Mouse (Mus musculus): ENCODE data around the gene Ctnnd2. TPM values are rescaled to one million over a fixed set of nuclear protein-coding genes. Genes with fewer than 3 reads are reported as not detected.

Ctnnd2 gene
- polyA plus RNA-seq, 1 experiment from 2014 or later = 0.85 TPM

GRCm38 (mm10) chr15:30681939-30682338 is 509.5 kb downstream of the Ctnnd2 start:
- WGBS = 70% methylated on average over 4 of the region's 4 CpGs
- ATAC-seq (replicated peaks; ENCODE audit: low FRiP score) = no peak
- no peaks in the 10 kb centered on the region for H3K4me1 ChIP-seq (replicated peaks; ENCODE audit: control insufficient read depth, insufficient read depth, low read length)
- H3K27ac ChIP-seq (ENCODE audit: low read depth, low read length) = no peak overlapping the region
- H3K4me3 ChIP-seq (ENCODE audit: low read depth, low read length) = no peak overlapping the region
- DNase-seq (ENCODE audit: low spot score) = no peak
- H3K9ac ChIP-seq (ENCODE audit: low read depth, low read length) = no peak overlapping the region
- no peaks in the 10 kb centered on the region for H3K36me3 ChIP-seq (ENCODE audit: control insufficient read depth, insufficient read depth, low read length)
- no peaks in the 10 kb centered on the region for H3K27me3 ChIP-seq (replicated peaks; ENCODE audit: control insufficient read depth, insufficient read depth, low read length)
- H3K4me2 ChIP-seq = no peak overlapping the region
- no peaks in the 10 kb centered on the region for H3K9me3 ChIP-seq (ENCODE audit: control insufficient read depth, low read length)

- H3K4me1 ChIP-seq (replicated peaks; ENCODE audit: control insufficient read depth, insufficient read depth, low read length) = no peaks in the 10 kb centered on the region
- H3K27ac ChIP-seq (ENCODE audit: low read depth, low read length) = no peak overlapping the region
- DNase-seq (ENCODE audit: low spot score) = no peak
- H3K4me3 ChIP-seq (ENCODE audit: low read depth, low read length) = no peak overlapping the region
- no peaks in the 10 kb centered on the region for H3K27me3 ChIP-seq (replicated peaks; ENCODE audit: control insufficient read depth, insufficient read depth, low read length)
- 86% methylated on average over 14 of the region's 14 CpGs for WGBS
- no peak overlapping the region for H3K4me2 ChIP-seq
- no peak overlapping the region for H3K9ac ChIP-seq (ENCODE audit: low read depth, low read length)
- no peaks in the 10 kb centered on the region for H3K9me3 ChIP-seq (ENCODE audit: control insufficient read depth, low read length)
- H3K36me3 ChIP-seq (ENCODE audit: control insufficient read depth, insufficient read depth, low read length) = no peaks in the 10 kb centered on the region
- ATAC-seq (replicated peaks; ENCODE audit: low FRiP score) = no peak
Measured at GRCm38 (mm10) chr15:30682360-30683119, 510.1 kb downstream of the Ctnnd2 start.

GRCm38 (mm10) chr15:30686206-30687101 is 514.1 kb downstream of the Ctnnd2 start:
- Histone ChIP-seq H3K4me1 (replicated peaks; ENCODE audit: control insufficient read depth, insufficient read depth, low read length) (no peaks in the 10 kb centered on the region), H3K9ac (ENCODE audit: low read depth, low read length) (no peak overlapping the region), H3K9me3 (ENCODE audit: control insufficient read depth, low read length) (no peaks in the 10 kb centered on the region), H3K27ac (ENCODE audit: low read depth, low read length) (no peak overlapping the region), H3K36me3 (ENCODE audit: control insufficient read depth, insufficient read depth, low read length) (no peaks in the 10 kb centered on the region), H3K4me2 (no peak overlapping the region), H3K27me3 (replicated peaks; ENCODE audit: control insufficient read depth, insufficient read depth, low read length) (no peaks in the 10 kb centered on the region), H3K4me3 (ENCODE audit: low read depth, low read length) (no peak overlapping the region)
- DNase-seq (ENCODE audit: low spot score) (no peak), ATAC-seq (replicated peaks; ENCODE audit: low FRiP score) (no peak)
- 57% methylated on average over 4 of the region's 4 CpGs for WGBS

- no peak overlapping the region for H3K4me2 ChIP-seq
- DNase-seq (ENCODE audit: low spot score) (no peak), ATAC-seq (replicated peaks; ENCODE audit: low FRiP score) (no peak)
- WGBS = 84% methylated on average over 6 of the region's 6 CpGs
- H3K9me3 ChIP-seq (ENCODE audit: control insufficient read depth, low read length) = no peaks in the 10 kb centered on the region
- H3K36me3 ChIP-seq (ENCODE audit: control insufficient read depth, insufficient read depth, low read length) = no peaks in the 10 kb centered on the region
- no peaks in the 10 kb centered on the region for H3K4me1 ChIP-seq (replicated peaks; ENCODE audit: control insufficient read depth, insufficient read depth, low read length)
- H3K9ac ChIP-seq (ENCODE audit: low read depth, low read length) = no peak overlapping the region
- no peak overlapping the region for H3K27ac ChIP-seq (ENCODE audit: low read depth, low read length)
- no peaks in the 10 kb centered on the region for H3K27me3 ChIP-seq (replicated peaks; ENCODE audit: control insufficient read depth, insufficient read depth, low read length)
- H3K4me3 ChIP-seq (ENCODE audit: low read depth, low read length) = no peak overlapping the region
Measured at GRCm38 (mm10) chr15:30693754-30694205, 521.4 kb downstream of the Ctnnd2 start.

GRCm38 (mm10) chr15:30694286-30694685 is 521.9 kb downstream of the Ctnnd2 start:
- H3K4me2 ChIP-seq = no peak overlapping the region
- H3K27me3 ChIP-seq (replicated peaks; ENCODE audit: control insufficient read depth, insufficient read depth, low read length) = no peaks in the 10 kb centered on the region
- H3K36me3 ChIP-seq (ENCODE audit: control insufficient read depth, insufficient read depth, low read length) = no peaks in the 10 kb centered on the region
- DNase-seq (ENCODE audit: low spot score) (no peak), ATAC-seq (replicated peaks; ENCODE audit: low FRiP score) (no peak)
- H3K4me3 ChIP-seq (ENCODE audit: low read depth, low read length) = no peak overlapping the region
- H3K9ac ChIP-seq (ENCODE audit: low read depth, low read length) = no peak overlapping the region
- WGBS = 81% methylated on average over 1 of the region's 1 CpGs
- H3K9me3 ChIP-seq (ENCODE audit: control insufficient read depth, low read length) = no peaks in the 10 kb centered on the region
- no peaks in the 10 kb centered on the region for H3K4me1 ChIP-seq (replicated peaks; ENCODE audit: control insufficient read depth, insufficient read depth, low read length)
- H3K27ac ChIP-seq (ENCODE audit: low read depth, low read length) = no peak overlapping the region

GRCm38 (mm10) chr15:30695859-30696258 is 523.5 kb downstream of the Ctnnd2 start:
- H3K9ac ChIP-seq (ENCODE audit: low read depth, low read length) = no peak overlapping the region
- DNase-seq (ENCODE audit: low spot score) (no peak), ATAC-seq (replicated peaks; ENCODE audit: low FRiP score) (no peak)
- no peak overlapping the region for H3K4me3 ChIP-seq (ENCODE audit: low read depth, low read length)
- no peaks in the 10 kb centered on the region for H3K36me3 ChIP-seq (ENCODE audit: control insufficient read depth, insufficient read depth, low read length)
- no peak overlapping the region for H3K4me2 ChIP-seq
- H3K27ac ChIP-seq (ENCODE audit: low read depth, low read length) = no peak overlapping the region
- WGBS = 62% methylated on average over 6 of the region's 6 CpGs
- no peaks in the 10 kb centered on the region for H3K9me3 ChIP-seq (ENCODE audit: control insufficient read depth, low read length)
- H3K4me1 ChIP-seq (replicated peaks; ENCODE audit: control insufficient read depth, insufficient read depth, low read length) = no peaks in the 10 kb centered on the region
- no peaks in the 10 kb centered on the region for H3K27me3 ChIP-seq (replicated peaks; ENCODE audit: control insufficient read depth, insufficient read depth, low read length)

GRCm38 (mm10) chr15:30697356-30697755 is 525.0 kb downstream of the Ctnnd2 start:
- Histone ChIP-seq H3K4me2 (no peak overlapping the region), H3K9ac (ENCODE audit: low read depth, low read length) (no peak overlapping the region), H3K9me3 (ENCODE audit: control insufficient read depth, low read length) (no peaks in the 10 kb centered on the region), H3K36me3 (ENCODE audit: control insufficient read depth, insufficient read depth, low read length) (no peaks in the 10 kb centered on the region), H3K27me3 (replicated peaks; ENCODE audit: control insufficient read depth, insufficient read depth, low read length) (no peaks in the 10 kb centered on the region), H3K4me1 (replicated peaks; ENCODE audit: control insufficient read depth, insufficient read depth, low read length) (no peaks in the 10 kb centered on the region), H3K4me3 (ENCODE audit: low read depth, low read length) (no peak overlapping the region), H3K27ac (ENCODE audit: low read depth, low read length) (no peak overlapping the region)
- 75% methylated on average over 5 of the region's 5 CpGs for WGBS
- ATAC-seq (replicated peaks; ENCODE audit: low FRiP score) (no peak), DNase-seq (ENCODE audit: low spot score) (no peak)

- H3K9ac ChIP-seq (ENCODE audit: low read depth, low read length) = no peak overlapping the region
- H3K4me2 ChIP-seq = no peak overlapping the region
- 76% methylated on average over 6 of the region's 6 CpGs for WGBS
- DNase-seq (ENCODE audit: low spot score) (no peak), ATAC-seq (replicated peaks; ENCODE audit: low FRiP score) (no peak)
- no peaks in the 10 kb centered on the region for H3K4me1 ChIP-seq (replicated peaks; ENCODE audit: control insufficient read depth, insufficient read depth, low read length)
- H3K27ac ChIP-seq (ENCODE audit: low read depth, low read length) = no peak overlapping the region
- H3K36me3 ChIP-seq (ENCODE audit: control insufficient read depth, insufficient read depth, low read length) = no peaks in the 10 kb centered on the region
- no peaks in the 10 kb centered on the region for H3K9me3 ChIP-seq (ENCODE audit: control insufficient read depth, low read length)
- H3K27me3 ChIP-seq (replicated peaks; ENCODE audit: control insufficient read depth, insufficient read depth, low read length) = no peaks in the 10 kb centered on the region
- H3K4me3 ChIP-seq (ENCODE audit: low read depth, low read length) = no peak overlapping the region
Measured at GRCm38 (mm10) chr15:30700762-30701161, 528.4 kb downstream of the Ctnnd2 start.
